Comparison of ENCODE assay signal across 8 mouse cellular contexts in genomic region chr5:65390648-65391644, GRCm38 (mm10). TPM values are rescaled to one million over a fixed set of nuclear protein-coding genes. Genes with fewer than 3 reads are reported as not detected.
DNase-seq lines count a peak whose midpoint lies in the region; ATAC-seq lines count a peak whose summit lies in the region.

Gene Rpl9 (minus strand): TSS chr5:65391444.
Gene Lias (plus strand): TSS chr5:65391497.

- WGBS in lung, embryonic 16.5 days = under 1% methylated on average over 83 of the region's 83 CpGs

- H3K4me1 ChIP-seq in lung, embryonic 16.5 days (replicated peaks; ENCODE audit: control insufficient read depth, insufficient read depth, low read length) = peaks cover 8% of the 10 kb centered on the region

- H3K27ac ChIP-seq in lung, embryonic 16.5 days (ENCODE audit: low read length) = peak within 1 kb of the TSS; percentile 88

- ATAC-seq in hematopoietic stem cell, adult 5-6 weeks (replicated peaks in 1 of 2; ENCODE audit: insufficient read depth in 1 of 2, low FRiP score in 2 of 2, low TSS enrichment in 1 of 2, low read depth in 1 of 2, poor library complexity in 2 of 2, severe bottlenecking in 2 of 2) = peak; percentile 94 to 95
- peak; percentile 98 for ATAC-seq in lung, embryonic 16.5 days (ENCODE audit: low read depth)

- no peaks in the 10 kb centered on the region for H3K9me3 ChIP-seq in lung, embryonic 16.5 days (ENCODE audit: control insufficient read depth, low read length)

- DNase-seq in MEL-GATA-1-ER (ENCODE audit: extremely low read depth, low read depth) = peak; percentile 94
- DNase-seq in cerebellum, adult 8-10 months = peak; percentile 99
- peak; percentile 99 for DNase-seq in forelimb bud, embryonic 11.5 days (ENCODE audit: low read depth, low spot score)
- peak; percentile 97 for DNase-seq in layer of hippocampus, adult 9-10 months (ENCODE audit: low spot score)
- peak; percentile 99 for DNase-seq in ovary, postnatal 10 days (ENCODE audit: low spot score)
- peak; percentile 98 for DNase-seq in thymus, postnatal 10 days (ENCODE audit: low spot score in 2 of 2)

- H3K36me3 ChIP-seq in lung, embryonic 16.5 days (ENCODE audit: control insufficient read depth, insufficient read depth, low read length) = peaks cover 24% of the 10 kb centered on the region

- peak within 1 kb of the TSS; percentile 98 for H3K4me3 ChIP-seq in lung, embryonic 16.5 days (ENCODE audit: low read length)

- H3K9ac ChIP-seq in lung, embryonic 16.5 days (ENCODE audit: low read length) = peak within 1 kb of the TSS; percentile 100

- H3K4me2 ChIP-seq in lung, embryonic 16.5 days (ENCODE audit: low read depth, low read length) = peak within 1 kb of the TSS; percentile 85

- H3K27me3 ChIP-seq in lung, embryonic 16.5 days (ENCODE audit: control insufficient read depth, insufficient read depth, low read depth, low read length) = no peaks in the 10 kb centered on the region

RNA-seq across cellular contexts. Expression of gene Rpl9, which starts in this region (rescaled TPM):
- 2,495 and 3,028 TPM in 2 replicates for total RNA-seq in hematopoietic stem cell, adult 5-6 weeks (2017)
- 1,031 and 1,063 TPM in 2 replicates for polyA plus RNA-seq in lung, embryonic 16.5 days (2015; fragmentation: Nextera tagmentation; extraction: Ambion mirVana)

RNA-seq across cellular contexts. Expression of gene Lias, which starts in this region (rescaled TPM):
- 32.8 and 59.2 TPM in 2 replicates for total RNA-seq in hematopoietic stem cell, adult 5-6 weeks (2017)
- 55.7 TPM in 2 replicates for polyA plus RNA-seq in lung, embryonic 16.5 days (2015; fragmentation: Nextera tagmentation; extraction: Ambion mirVana)

Comparison
In these comparisons a context has a peak if more than half of its experiments do, and no peak if none do; other contexts are left out.
1. Peak in every context shown above with its lines: DNase-seq, ATAC-seq, H3K4me3 ChIP-seq and H3K27ac ChIP-seq.